In the genomic region with DNA sequence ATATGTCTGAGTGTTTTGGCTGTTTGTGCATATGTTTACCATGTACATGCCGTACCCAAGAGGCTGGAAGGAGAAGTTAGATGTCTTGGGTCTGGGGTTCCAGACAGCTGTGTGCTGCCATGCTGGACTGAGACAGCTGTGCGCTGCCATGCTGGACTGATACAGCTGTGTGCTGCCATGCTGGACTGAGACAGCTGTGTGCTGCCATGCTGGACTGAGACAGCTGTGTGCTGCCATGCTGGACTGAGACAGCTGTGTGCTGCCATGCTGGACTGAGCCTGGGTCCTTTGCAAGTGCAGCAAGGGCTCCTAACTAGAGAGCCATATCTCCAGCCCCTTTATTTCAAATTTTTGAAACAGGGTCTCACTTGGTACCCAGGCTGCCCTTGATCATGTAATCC, we compare ENCODE assay signal across 23 mouse cellular contexts.
"Had no signal": no experiment of that assay in that cellular context is flagged by ENCODE, and none has a peak within 500 bp of the region (broad histone marks: within the 10 kb centered on the region; RNA-seq: fewer than 3 reads in every experiment).

No protein-coding gene starts in this region.

- H3K9me3 ChIP-seq: heart, embryonic 10.5 days; heart, embryonic 12.5 days; hindbrain, embryonic 10.5 days; hindbrain, embryonic 12.5 days; intestine, embryonic 15.5 days; limb, embryonic 10.5 days; limb, embryonic 12.5 days had no signal

- H3K27me3 ChIP-seq: heart, embryonic 12.5 days; hindbrain, embryonic 12.5 days; intestine, embryonic 15.5 days; limb, embryonic 12.5 days had no signal

- DNase-seq: gastrocnemius, postnatal 10 days; gastrocnemius, postnatal 25 days; heart, adult 2 months; heart, postnatal 10 days; heart, postnatal 4 days; kidney, adult 18-20 months; kidney, adult 8-10 months; kidney, postnatal 10 days; kidney, postnatal 25 days; kidney, postnatal 4 days; liver had no signal

- H3K4me2 ChIP-seq: heart, embryonic 12.5 days; hindbrain, embryonic 12.5 days; hindbrain, embryonic 14.5 days; intestine, embryonic 15.5 days; limb, embryonic 12.5 days had no signal

- H3K27ac ChIP-seq: heart, adult 2 months; heart, embryonic 10.5 days; hindbrain, embryonic 10.5 days; hindbrain, embryonic 12.5 days; hindbrain, embryonic 14.5 days; intestine, embryonic 15.5 days; left cerebral cortex, adult 2 months; limb, embryonic 10.5 days; limb, embryonic 12.5 days had no signal

- H3K4me3 ChIP-seq: heart, adult 2 months; heart, embryonic 10.5 days; heart, embryonic 12.5 days; hindbrain, embryonic 10.5 days; hindbrain, embryonic 12.5 days; intestine, embryonic 15.5 days; layer of hippocampus, adult 2 months; left cerebral cortex, adult 2 months; limb, embryonic 10.5 days; limb, embryonic 12.5 days had no signal

- H3K9ac ChIP-seq: heart, embryonic 12.5 days; hindbrain, embryonic 12.5 days; hindbrain, embryonic 14.5 days; intestine, embryonic 15.5 days; limb, embryonic 12.5 days had no signal

- H3K36me3 ChIP-seq: heart, embryonic 10.5 days; heart, embryonic 12.5 days; hindbrain, embryonic 10.5 days; hindbrain, embryonic 12.5 days; intestine, embryonic 15.5 days; limb, embryonic 10.5 days; limb, embryonic 12.5 days had no signal

- ATAC-seq: hindbrain, embryonic 16.5 days; intestine, embryonic 15.5 days; intestine, postnatal 0 days had no signal
